Mouse (Mus musculus): ENCODE measurements around the gene Gm20388. TPM values are rescaled to one million over a fixed set of nuclear protein-coding genes. Genes with fewer than 3 reads are reported as not detected.

The Gm20388 gene
- polyA plus RNA-seq, 1 experiment from 2014 or later: not detected

DNA sequence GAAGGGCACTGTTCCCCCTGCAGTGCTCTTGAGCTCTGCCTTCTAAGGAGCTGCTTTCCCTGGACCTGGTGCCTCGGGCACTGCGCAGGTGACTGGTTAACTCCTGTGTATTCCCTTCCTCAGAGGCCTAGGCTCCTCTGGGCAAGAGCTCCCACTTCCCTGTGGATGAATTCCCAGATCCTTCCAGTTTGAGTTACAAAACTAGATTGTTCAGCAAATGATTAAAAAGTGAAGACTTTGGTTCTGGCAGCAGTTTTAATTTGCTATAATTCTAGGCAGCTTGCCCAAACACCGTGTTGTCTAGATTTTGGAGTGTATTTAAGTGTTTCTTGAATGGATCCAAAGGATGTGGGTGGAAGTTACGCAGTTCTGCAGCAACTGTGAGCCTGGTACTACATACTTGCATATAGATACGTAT, 4341.9 kb downstream of the Gm20388 start:
- no peak for ATAC-seq
- no peak overlapping the region for H3K4me2 ChIP-seq (replicated peaks; ENCODE audit: low read depth)
- 72% methylated on average over 5 of the region's 5 CpGs for WGBS
- H3K9me3 ChIP-seq (ENCODE audit: control insufficient read depth): no peaks in the 10 kb centered on the region
- H3K27me3 ChIP-seq (replicated peaks; ENCODE audit: control insufficient read depth, insufficient read depth, low read length): no peaks in the 10 kb centered on the region
- no peak for TF ChIP-seq CTCF (IDR thresholded peaks at IDR 0.05; ENCODE audit: low read depth)
- H3K4me3 ChIP-seq (ENCODE audit: low read depth, low read length): no peak overlapping the region
- no peak overlapping the region for H3K9ac ChIP-seq (ENCODE audit: low read depth, low read length)
- no peaks in the 10 kb centered on the region for H3K36me3 ChIP-seq (ENCODE audit: control insufficient read depth, insufficient read depth)
- H3K4me1 ChIP-seq (replicated peaks; ENCODE audit: control insufficient read depth, insufficient read depth, low read length): peaks cover 13% of the 10 kb centered on the region; the same call in 1 of the 2 replicates
- no peak overlapping the region; the same call in 1 of the 2 replicates for H3K27ac ChIP-seq (ENCODE audit: low read depth, low read length)

- Histone ChIP-seq H3K9ac (ENCODE audit: low read depth, low read length) (no peak overlapping the region), H3K4me3 (ENCODE audit: low read depth, low read length) (no peak overlapping the region), H3K4me2 (replicated peaks; ENCODE audit: low read depth) (no peak overlapping the region), H3K27me3 (replicated peaks; ENCODE audit: control insufficient read depth, insufficient read depth, low read length) (no peaks in the 10 kb centered on the region), H3K9me3 (ENCODE audit: control insufficient read depth) (no peaks in the 10 kb centered on the region), H3K36me3 (ENCODE audit: control insufficient read depth, insufficient read depth) (no peaks in the 10 kb centered on the region), H3K27ac (ENCODE audit: low read depth, low read length) (no peak overlapping the region), H3K4me1 (replicated peaks; ENCODE audit: control insufficient read depth, insufficient read depth, low read length) (peaks cover 11% of the 10 kb centered on the region; the same call in 1 of the 2 replicates)
- ATAC-seq: no peak
- 80% methylated on average over 6 of the region's 6 CpGs for WGBS
- no peak for TF ChIP-seq CTCF (IDR thresholded peaks at IDR 0.05; ENCODE audit: low read depth)
Measured at GRCm38 (mm10) chr8:124253939-124254338, 4343.3 kb downstream of the Gm20388 start.

DNA sequence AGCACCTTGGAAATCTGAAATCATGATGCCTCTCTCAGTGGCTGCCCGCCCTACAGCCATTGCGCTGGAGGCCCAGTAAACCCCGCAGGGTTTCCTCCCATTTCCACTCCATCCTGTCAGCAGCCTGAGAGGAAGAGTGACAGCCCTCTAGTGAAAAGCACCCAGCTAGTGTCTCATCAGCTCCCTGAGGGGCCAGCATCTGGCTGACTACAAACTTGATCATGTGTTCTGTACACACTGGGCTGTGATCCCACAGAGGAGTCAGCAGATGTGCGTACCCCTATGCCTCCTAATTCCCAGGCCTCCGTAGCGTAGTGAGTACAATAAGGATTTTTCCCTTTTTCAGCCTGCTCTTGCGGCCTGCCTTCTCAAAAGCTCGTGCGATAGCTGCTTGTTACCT, 4346.2 kb downstream of the Gm20388 start:
- H3K27me3 ChIP-seq (replicated peaks; ENCODE audit: control insufficient read depth, insufficient read depth, low read length): no peaks in the 10 kb centered on the region
- ATAC-seq: no peak
- no peaks in the 10 kb centered on the region for H3K9me3 ChIP-seq (ENCODE audit: control insufficient read depth)
- H3K9ac ChIP-seq (ENCODE audit: low read depth, low read length): no peak overlapping the region
- peak overlapping the region; percentile 35; the same call in 1 of the 2 replicates for H3K27ac ChIP-seq (ENCODE audit: low read depth, low read length)
- H3K4me3 ChIP-seq (ENCODE audit: low read depth, low read length): no peak overlapping the region
- H3K4me1 ChIP-seq (replicated peaks; ENCODE audit: control insufficient read depth, insufficient read depth, low read length): 0 out of 2 replicates have a peak, but pooled peaks cover 4% of the 10 kb centered on the region
- H3K4me2 ChIP-seq (replicated peaks; ENCODE audit: low read depth): no peak overlapping the region; the same call in 1 of the 2 replicates
- no peaks in the 10 kb centered on the region for H3K36me3 ChIP-seq (ENCODE audit: control insufficient read depth, insufficient read depth)
- TF ChIP-seq CTCF (IDR thresholded peaks at IDR 0.05; ENCODE audit: low read depth): no peak
- WGBS: 68% methylated on average over 9 of the region's 9 CpGs

- TF ChIP-seq CTCF (IDR thresholded peaks at IDR 0.05; ENCODE audit: low read depth): no peak
- Histone ChIP-seq H3K27me3 (replicated peaks; ENCODE audit: control insufficient read depth, insufficient read depth, low read length) (no peaks in the 10 kb centered on the region), H3K36me3 (ENCODE audit: control insufficient read depth, insufficient read depth) (no peaks in the 10 kb centered on the region), H3K9ac (ENCODE audit: low read depth, low read length) (no peak overlapping the region), H3K4me2 (replicated peaks; ENCODE audit: low read depth) (peak overlapping the region; percentile 1; the same call in 1 of the 2 replicates), H3K4me1 (replicated peaks; ENCODE audit: control insufficient read depth, insufficient read depth, low read length) (0 out of 2 replicates have a peak, but pooled peaks cover 4% of the 10 kb centered on the region), H3K4me3 (ENCODE audit: low read depth, low read length) (no peak overlapping the region), H3K9me3 (ENCODE audit: control insufficient read depth) (no peaks in the 10 kb centered on the region), H3K27ac (ENCODE audit: low read depth, low read length) (peak overlapping the region; percentile 35)
- peak; percentile 12; the same call in 1 of the 2 replicates for ATAC-seq
- 51% methylated on average over 10 of the region's 10 CpGs for WGBS
Measured at GRCm38 (mm10) chr8:124257363-124257762, 4346.7 kb downstream of the Gm20388 start.

- no peaks in the 10 kb centered on the region for H3K27me3 ChIP-seq (replicated peaks; ENCODE audit: control insufficient read depth, insufficient read depth, low read length)
- no peak for TF ChIP-seq CTCF (IDR thresholded peaks at IDR 0.05; ENCODE audit: low read depth)
- no peak overlapping the region for H3K4me3 ChIP-seq (ENCODE audit: low read depth, low read length)
- no peak overlapping the region for H3K27ac ChIP-seq (ENCODE audit: low read depth, low read length)
- H3K4me2 ChIP-seq (replicated peaks; ENCODE audit: low read depth): no peak overlapping the region
- H3K36me3 ChIP-seq (ENCODE audit: control insufficient read depth, insufficient read depth): no peaks in the 10 kb centered on the region
- WGBS: 79% methylated on average over 4 of the region's 4 CpGs
- no peak overlapping the region for H3K9ac ChIP-seq (ENCODE audit: low read depth, low read length)
- H3K9me3 ChIP-seq (ENCODE audit: control insufficient read depth): no peaks in the 10 kb centered on the region
- no peak for ATAC-seq
- peaks cover 4% of the 10 kb centered on the region; the same call in 1 of the 2 replicates for H3K4me1 ChIP-seq (replicated peaks; ENCODE audit: control insufficient read depth, insufficient read depth, low read length)
Measured at GRCm38 (mm10) chr8:124259146-124259545, 4348.5 kb downstream of the Gm20388 start.

GRCm38 (mm10) chr8:124259925-124260324, 4349.3 kb downstream of the Gm20388 start:
- no peak for TF ChIP-seq CTCF (IDR thresholded peaks at IDR 0.05; ENCODE audit: low read depth)
- Histone ChIP-seq H3K9me3 (ENCODE audit: control insufficient read depth) (no peaks in the 10 kb centered on the region), H3K4me3 (ENCODE audit: low read depth, low read length) (no peak overlapping the region), H3K27me3 (replicated peaks; ENCODE audit: control insufficient read depth, insufficient read depth, low read length) (no peaks in the 10 kb centered on the region), H3K4me1 (replicated peaks; ENCODE audit: control insufficient read depth, insufficient read depth, low read length) (peaks cover 9% of the 10 kb centered on the region; the same call in 1 of the 2 replicates), H3K36me3 (ENCODE audit: control insufficient read depth, insufficient read depth) (no peaks in the 10 kb centered on the region), H3K4me2 (replicated peaks; ENCODE audit: low read depth) (no peak overlapping the region), H3K9ac (ENCODE audit: low read depth, low read length) (no peak overlapping the region), H3K27ac (ENCODE audit: low read depth, low read length) (no peak overlapping the region)
- no peak for ATAC-seq
- 91% methylated on average over 7 of the region's 7 CpGs for WGBS
